9 mouse cellular contexts compared by ENCODE assay signal in genomic region chr13:56657946-56658512, GRCm38 (mm10). TPM values are rescaled to one million over a fixed set of nuclear protein-coding genes. Genes with fewer than 3 reads are reported as not detected.
DNase-seq lines count a peak whose midpoint lies in the region; ATAC-seq lines count a peak whose summit lies in the region.
"Had no signal": no experiment of that assay in that cellular context is flagged by ENCODE, and none has a peak within 500 bp of the region (broad histone marks: within the 10 kb centered on the region; RNA-seq: fewer than 3 reads in every experiment).

No protein-coding gene starts in this region.

- H3K9me3 ChIP-seq in midbrain, embryonic 14.5 days (ENCODE audit: control insufficient read depth, low read length), result no peaks in the 10 kb centered on the region
- H3K9me3 ChIP-seq in midbrain, embryonic 15.5 days, result no peaks in the 10 kb centered on the region
- H3K9me3 ChIP-seq in kidney, embryonic 15.5 days (replicated peaks), result no peaks in the 10 kb centered on the region
- no peaks in the 10 kb centered on the region for H3K9me3 ChIP-seq in liver, embryonic 13.5 days (replicated peaks)
- H3K9me3 ChIP-seq: embryonic facial prominence, embryonic 15.5 days had no signal

- no peak overlapping the region for H3K27ac ChIP-seq in midbrain, embryonic 14.5 days (replicated peaks; ENCODE audit: low read depth, low read length)
- H3K27ac ChIP-seq in midbrain, embryonic 15.5 days, result no peak overlapping the region
- H3K27ac ChIP-seq in kidney, embryonic 15.5 days, result no peak overlapping the region
- no peak overlapping the region for H3K27ac ChIP-seq in liver, embryonic 13.5 days
- H3K27ac ChIP-seq: embryonic facial prominence, embryonic 15.5 days had no signal

- H3K4me1 ChIP-seq in midbrain, embryonic 14.5 days (ENCODE audit: control insufficient read depth, insufficient read depth, low read length), result no peaks in the 10 kb centered on the region
- H3K4me1 ChIP-seq in midbrain, embryonic 15.5 days, result no peaks in the 10 kb centered on the region
- peaks cover 48% of the 10 kb centered on the region for H3K4me1 ChIP-seq in kidney, embryonic 15.5 days
- H3K4me1 ChIP-seq in liver, embryonic 13.5 days (replicated peaks), result peaks cover 4% of the 10 kb centered on the region; the same call in 1 of the 2 replicates

- no peak overlapping the region for H3K4me2 ChIP-seq in midbrain, embryonic 14.5 days (ENCODE audit: low read length)
- H3K4me2 ChIP-seq in midbrain, embryonic 15.5 days, result no peak overlapping the region
- H3K4me2 ChIP-seq in kidney, embryonic 15.5 days, result no peak overlapping the region
- no peak overlapping the region for H3K4me2 ChIP-seq in liver, embryonic 13.5 days
- H3K4me2 ChIP-seq: embryonic facial prominence, embryonic 15.5 days had no signal

- 38% methylated on average over 7 of the region's 7 CpGs for WGBS in midbrain, embryonic 14.5 days
- 32% methylated on average over 7 of the region's 7 CpGs for WGBS in midbrain, embryonic 15.5 days
- WGBS in kidney, embryonic 15.5 days, result 38% methylated on average over 7 of the region's 7 CpGs
- WGBS in liver, embryonic 13.5 days (ENCODE audit: insufficient replicate concordance), result 36% methylated on average over 7 of the region's 7 CpGs

- DNase-seq in midbrain, embryonic 14.5 days, result peak; percentile 87
- peak; percentile 26 for DNase-seq in cerebellum, adult 11-12 months
- DNase-seq in gastrocnemius, postnatal 10 days, result peak; percentile 89
- DNase-seq in liver, embryonic 13.5 days, result peak; percentile 8
- peak; percentile 75 for DNase-seq in ovary, postnatal 36 days (ENCODE audit: low spot score)
- DNase-seq in thymus, postnatal 25 days, result peak; percentile 82

- H3K27me3 ChIP-seq in midbrain, embryonic 14.5 days (ENCODE audit: control insufficient read depth, insufficient read depth, low read length), result no peaks in the 10 kb centered on the region
- H3K27me3 ChIP-seq in midbrain, embryonic 15.5 days (replicated peaks), result no peaks in the 10 kb centered on the region
- no peaks in the 10 kb centered on the region for H3K27me3 ChIP-seq in kidney, embryonic 15.5 days
- no peaks in the 10 kb centered on the region for H3K27me3 ChIP-seq in liver, embryonic 13.5 days
- H3K27me3 ChIP-seq: embryonic facial prominence, embryonic 15.5 days had no signal

- H3K4me3 ChIP-seq in midbrain, embryonic 14.5 days (replicated peaks; ENCODE audit: low read depth, low read length), result no peak overlapping the region
- H3K4me3 ChIP-seq in midbrain, embryonic 15.5 days, result no peak overlapping the region
- H3K4me3 ChIP-seq in kidney, embryonic 15.5 days (replicated peaks), result no peak overlapping the region
- H3K4me3 ChIP-seq in liver, embryonic 13.5 days (replicated peaks), result no peak overlapping the region
- H3K4me3 ChIP-seq: embryonic facial prominence, embryonic 15.5 days had no signal

- no peaks in the 10 kb centered on the region for H3K36me3 ChIP-seq in midbrain, embryonic 14.5 days (ENCODE audit: control insufficient read depth, insufficient read depth, low read length)
- no peaks in the 10 kb centered on the region for H3K36me3 ChIP-seq in midbrain, embryonic 15.5 days (replicated peaks)
- no peaks in the 10 kb centered on the region for H3K36me3 ChIP-seq in kidney, embryonic 15.5 days
- no peaks in the 10 kb centered on the region for H3K36me3 ChIP-seq in liver, embryonic 13.5 days
- H3K36me3 ChIP-seq: embryonic facial prominence, embryonic 15.5 days had no signal

- no peak for ATAC-seq in midbrain, embryonic 14.5 days (ENCODE audit: low FRiP score, low TSS enrichment)
- no peak for ATAC-seq in midbrain, embryonic 15.5 days (replicated peaks)
- ATAC-seq in kidney, embryonic 15.5 days (replicated peaks; ENCODE audit: low FRiP score), result peak; percentile 46; the same call in 1 of the 2 replicates
- no peak for ATAC-seq in liver, embryonic 13.5 days (ENCODE audit: low read depth)

- no peak overlapping the region for H3K9ac ChIP-seq in midbrain, embryonic 14.5 days (replicated peaks; ENCODE audit: low read length)
- no peak overlapping the region for H3K9ac ChIP-seq in midbrain, embryonic 15.5 days
- H3K9ac ChIP-seq in kidney, embryonic 15.5 days, result no peak overlapping the region
- no peak overlapping the region for H3K9ac ChIP-seq in liver, embryonic 13.5 days
- H3K9ac ChIP-seq: embryonic facial prominence, embryonic 15.5 days had no signal

RNA-seq across cellular contexts. Expression of gene Smad5, which starts 44.8 kb away (rescaled TPM):
- polyA plus RNA-seq in midbrain, embryonic 14.5 days (2014; fragmentation: Nextera tagmentation; extraction: Ambion mirVana), result 20.4 and 35.7 TPM in 2 replicates
- 20.8 and 21.2 TPM in 2 replicates for polyA plus RNA-seq in midbrain, embryonic 15.5 days (2015; fragmentation: Nextera tagmentation; extraction: Ambion mirVana)
- total RNA-seq in gastrocnemius, postnatal 10 days (2021), result 10 to 100 TPM; 31.7 to 38.2 TPM
- 33.3 and 34.6 TPM in 2 replicates for polyA plus RNA-seq in kidney, embryonic 15.5 days (2015; fragmentation: Nextera tagmentation; extraction: Ambion mirVana)
- polyA plus RNA-seq in liver, embryonic 13.5 days (2015; fragmentation: Nextera tagmentation; extraction: Ambion mirVana), result 3.7 and 5.3 TPM in 2 replicates

RNA-seq across cellular contexts. Expression of gene Tgfbi, which starts 48.7 kb away (rescaled TPM):
- 0.63 and 2.7 TPM in 2 replicates for polyA plus RNA-seq in midbrain, embryonic 14.5 days (2014; fragmentation: Nextera tagmentation; extraction: Ambion mirVana)
- 3.6 and 4.4 TPM in 2 replicates for polyA plus RNA-seq in midbrain, embryonic 15.5 days (2015; fragmentation: Nextera tagmentation; extraction: Ambion mirVana)
- 10 to 100 TPM; 61.2 to 76.3 TPM for total RNA-seq in gastrocnemius, postnatal 10 days (2021)
- 121 and 135 TPM in 2 replicates for polyA plus RNA-seq in kidney, embryonic 15.5 days (2015; fragmentation: Nextera tagmentation; extraction: Ambion mirVana)
- polyA plus RNA-seq in liver, embryonic 13.5 days (2015; fragmentation: Nextera tagmentation; extraction: Ambion mirVana), result 9.7 and 10.5 TPM in 2 replicates

Comparison
In these comparisons a context has a peak if more than half of its experiments do, and no peak if none do; other contexts are left out.
1. DNase-seq: peak in every context shown above with its lines; median percentile 89 in gastrocnemius, postnatal 10 days; 87 in midbrain, embryonic 14.5 days; 82 in thymus, postnatal 25 days; 75 in ovary, postnatal 36 days; 26 in cerebellum, adult 11-12 months; 8 in liver, embryonic 13.5 days.
2. RNA of gene Tgfbi, which starts 48.7 kb away (polyA plus RNA-seq): 121 to 135 TPM in kidney, embryonic 15.5 days; 9.7 to 10.5 TPM in liver, embryonic 13.5 days, 3.6 to 4.4 TPM in midbrain, embryonic 15.5 days and 0.63 to 2.7 TPM in midbrain, embryonic 14.5 days; every median in the first group is over 10 times any median in the second.